Mouse (Mus musculus): Measurements from ENCODE around the gene Pdpk1. TPM values are rescaled to one million over a fixed set of nuclear protein-coding genes. Genes with fewer than 3 reads are reported as not detected.

The Pdpk1 gene
- polyA plus RNA-seq, 1 experiment from 2014 or later: 42.6 TPM

- WGBS: 97% methylated on average over 3 of the region's 3 CpGs
- ATAC-seq (no peak), DNase-seq (ENCODE audit: low spot score) (no peak)
- Histone ChIP-seq H3K9ac (ENCODE audit: low read length) (no peak overlapping the region), H3K4me2 (ENCODE audit: low read length) (no peak overlapping the region), H3K9me3 (replicated peaks; ENCODE audit: control insufficient read depth, low read length) (no peaks in the 10 kb centered on the region), H3K27ac (ENCODE audit: low read depth, low read length) (no peak overlapping the region), H3K4me1 (ENCODE audit: control insufficient read depth, insufficient read depth, low read length) (peaks cover 4% of the 10 kb centered on the region; the same call in 1 of the 2 replicates), H3K4me3 (ENCODE audit: low read depth, low read length) (no peak overlapping the region), H3K36me3 (ENCODE audit: control insufficient read depth, insufficient read depth, low read length) (peaks cover 9% of the 10 kb centered on the region; the same call in 1 of the 2 replicates), H3K27me3 (replicated peaks; ENCODE audit: control insufficient read depth, insufficient read depth, low read length) (no peaks in the 10 kb centered on the region)
Measured at GRCm38 (mm10) chr17:24156394-24156793, 5.7 kb upstream of the Pdpk1 start.

- Histone ChIP-seq H3K27me3 (replicated peaks; ENCODE audit: control insufficient read depth, insufficient read depth, low read length) (no peaks in the 10 kb centered on the region), H3K27ac (ENCODE audit: low read depth, low read length) (no peak overlapping the region), H3K9me3 (replicated peaks; ENCODE audit: control insufficient read depth, low read length) (no peaks in the 10 kb centered on the region), H3K9ac (ENCODE audit: low read length) (no peak overlapping the region), H3K4me1 (ENCODE audit: control insufficient read depth, insufficient read depth, low read length) (peaks cover 4% of the 10 kb centered on the region; the same call in 1 of the 2 replicates), H3K4me2 (ENCODE audit: low read length) (no peak overlapping the region), H3K36me3 (ENCODE audit: control insufficient read depth, insufficient read depth, low read length) (peaks cover 9% of the 10 kb centered on the region; the same call in 1 of the 2 replicates), H3K4me3 (ENCODE audit: low read depth, low read length) (no peak overlapping the region)
- no peak for ATAC-seq
- no peak for DNase-seq (ENCODE audit: low spot score)
- WGBS: 93% methylated on average over 9 of the region's 9 CpGs
Measured at GRCm38 (mm10) chr17:24155742-24156141, 5.0 kb upstream of the Pdpk1 start.

GRCm38 (mm10) chr17:24154463-24154862 lies 3.7 kb upstream of the Pdpk1 start:
- Histone ChIP-seq H3K9me3 (replicated peaks; ENCODE audit: control insufficient read depth, low read length) (no peaks in the 10 kb centered on the region), H3K36me3 (ENCODE audit: control insufficient read depth, insufficient read depth, low read length) (peaks cover 9% of the 10 kb centered on the region; the same call in 1 of the 2 replicates), H3K4me2 (ENCODE audit: low read length) (no peak overlapping the region), H3K9ac (ENCODE audit: low read length) (no peak overlapping the region), H3K4me1 (ENCODE audit: control insufficient read depth, insufficient read depth, low read length) (peaks cover 4% of the 10 kb centered on the region; the same call in 1 of the 2 replicates), H3K4me3 (ENCODE audit: low read depth, low read length) (no peak overlapping the region), H3K27me3 (replicated peaks; ENCODE audit: control insufficient read depth, insufficient read depth, low read length) (no peaks in the 10 kb centered on the region), H3K27ac (ENCODE audit: low read depth, low read length) (no peak overlapping the region)
- no peak for DNase-seq (ENCODE audit: low spot score)
- WGBS: 66% methylated on average over 3 of the region's 3 CpGs
- no peak for ATAC-seq

- Histone ChIP-seq H3K9me3 (replicated peaks; ENCODE audit: control insufficient read depth, low read length) (no peaks in the 10 kb centered on the region), H3K36me3 (ENCODE audit: control insufficient read depth, insufficient read depth, low read length) (no peaks in the 10 kb centered on the region), H3K4me1 (ENCODE audit: control insufficient read depth, insufficient read depth, low read length) (peaks cover 4% of the 10 kb centered on the region; the same call in 1 of the 2 replicates), H3K9ac (ENCODE audit: low read length) (peak overlapping the region; percentile 54), H3K4me2 (ENCODE audit: low read length) (peak overlapping the region; percentile 59), H3K27ac (ENCODE audit: low read depth, low read length) (no peak overlapping the region), H3K4me3 (ENCODE audit: low read depth, low read length) (peak overlapping the region; percentile 16), H3K27me3 (replicated peaks; ENCODE audit: control insufficient read depth, insufficient read depth, low read length) (no peaks in the 10 kb centered on the region)
- DNase-seq (ENCODE audit: low spot score) (peak; percentile 82), ATAC-seq (peak; percentile 87)
- WGBS: 2% methylated on average over 26 of the region's 26 CpGs
Measured at GRCm38 (mm10) chr17:24151890-24152563, 1.3 kb upstream of the Pdpk1 start.

- H3K27me3 ChIP-seq (replicated peaks; ENCODE audit: control insufficient read depth, insufficient read depth, low read length): no peaks in the 10 kb centered on the region
- H3K4me3 ChIP-seq (ENCODE audit: low read depth, low read length): no peak overlapping the region
- DNase-seq (ENCODE audit: low spot score): no peak
- H3K36me3 ChIP-seq (ENCODE audit: control insufficient read depth, insufficient read depth, low read length): no peaks in the 10 kb centered on the region
- peak overlapping the region; percentile 59; the same call in 1 of the 2 replicates for H3K4me2 ChIP-seq (ENCODE audit: low read length)
- no peak overlapping the region for H3K9ac ChIP-seq (ENCODE audit: low read length)
- H3K27ac ChIP-seq (ENCODE audit: low read depth, low read length): no peak overlapping the region
- WGBS: 14% methylated on average over 7 of the region's 7 CpGs
- H3K9me3 ChIP-seq (replicated peaks; ENCODE audit: control insufficient read depth, low read length): no peaks in the 10 kb centered on the region
- ATAC-seq: no peak
- H3K4me1 ChIP-seq (ENCODE audit: control insufficient read depth, insufficient read depth, low read length): peaks cover 4% of the 10 kb centered on the region; the same call in 1 of the 2 replicates
Measured at GRCm38 (mm10) chr17:24151382-24151781, 658 bp upstream of the Pdpk1 start.

- H3K27ac ChIP-seq (ENCODE audit: low read depth, low read length): no peak overlapping the region
- WGBS: 94% methylated on average over 7 of the region's 7 CpGs
- no peak overlapping the region for H3K4me3 ChIP-seq (ENCODE audit: low read depth, low read length)
- H3K9me3 ChIP-seq (replicated peaks; ENCODE audit: control insufficient read depth, low read length): no peaks in the 10 kb centered on the region
- ATAC-seq (no peak), DNase-seq (ENCODE audit: low spot score) (no peak)
- no peaks in the 10 kb centered on the region for H3K36me3 ChIP-seq (ENCODE audit: control insufficient read depth, insufficient read depth, low read length)
- no peaks in the 10 kb centered on the region for H3K27me3 ChIP-seq (replicated peaks; ENCODE audit: control insufficient read depth, insufficient read depth, low read length)
- H3K4me2 ChIP-seq (ENCODE audit: low read length): no peak overlapping the region
- peaks cover 4% of the 10 kb centered on the region; the same call in 1 of the 2 replicates for H3K4me1 ChIP-seq (ENCODE audit: control insufficient read depth, insufficient read depth, low read length)
- H3K9ac ChIP-seq (ENCODE audit: low read length): no peak overlapping the region
Measured at GRCm38 (mm10) chr17:24149421-24149820, 1.3 kb downstream of the Pdpk1 start.

- H3K4me3 ChIP-seq (ENCODE audit: low read depth, low read length): no peak overlapping the region
- H3K4me1 ChIP-seq (ENCODE audit: control insufficient read depth, insufficient read depth, low read length): peaks cover 16% of the 10 kb centered on the region
Measured at GRCm38 (mm10) chr17:24142897-24143296, 7.8 kb downstream of the Pdpk1 start.

GRCm38 (mm10) chr17:24141425-24141920 lies 9.3 kb downstream of the Pdpk1 start:
- H3K4me1 ChIP-seq (ENCODE audit: control insufficient read depth, insufficient read depth, low read length): peaks cover 16% of the 10 kb centered on the region
- no peaks in the 10 kb centered on the region for H3K9me3 ChIP-seq (replicated peaks; ENCODE audit: control insufficient read depth, low read length)
- H3K9ac ChIP-seq (ENCODE audit: low read length): peak overlapping the region; percentile 94
- no peaks in the 10 kb centered on the region for H3K27me3 ChIP-seq (replicated peaks; ENCODE audit: control insufficient read depth, insufficient read depth, low read length)
- ATAC-seq: peak; percentile 99
- H3K4me3 ChIP-seq (ENCODE audit: low read depth, low read length): peak overlapping the region; percentile 95
- H3K27ac ChIP-seq (ENCODE audit: low read depth, low read length): peak overlapping the region; percentile 74
- 0% methylated on average over 48 of the region's 57 CpGs for WGBS
- peak overlapping the region; percentile 74 for H3K4me2 ChIP-seq (ENCODE audit: low read length)
- 0 out of 2 replicates have a peak, but pooled peaks cover 2% of the 10 kb centered on the region for H3K36me3 ChIP-seq (ENCODE audit: control insufficient read depth, insufficient read depth, low read length)
- DNase-seq (ENCODE audit: low spot score): peak; percentile 99

More at GRCm38 (mm10) chr17:24142897-24143296, 7.8 kb downstream of the Pdpk1 start:
- Histone ChIP-seq H3K27me3 (replicated peaks; ENCODE audit: control insufficient read depth, insufficient read depth, low read length) (no peaks in the 10 kb centered on the region), H3K27ac (ENCODE audit: low read depth, low read length) (no peak overlapping the region), H3K4me2 (ENCODE audit: low read length) (no peak overlapping the region), H3K36me3 (ENCODE audit: control insufficient read depth, insufficient read depth, low read length) (0 out of 2 replicates have a peak, but pooled peaks cover 2% of the 10 kb centered on the region), H3K9me3 (replicated peaks; ENCODE audit: control insufficient read depth, low read length) (no peaks in the 10 kb centered on the region), H3K9ac (ENCODE audit: low read length) (no peak overlapping the region)
- no peak for ATAC-seq
- DNase-seq (ENCODE audit: low spot score): no peak
- 58% methylated on average over 2 of the region's 2 CpGs for WGBS

Measured in forebrain, embryonic 14.5 days (tissue).